Mouse (Mus musculus) small intestine, adult 2 months (tissue): Measurements from ENCODE around the gene Ggcx.

Source experiments
- CTCF ChIP-seq: fragments of 200-500 bp; IDR thresholded peaks from 2 replicates; pipeline ENCODE4 v1.5.1; 2012; ENCODE audit warnings: low read depth, mild to moderate bottlenecking, control low read depth, inconsistent platforms, low read length, moderate library complexity, mixed read lengths; ENCODE audit not compliant: insufficient replicate concordance, insufficient read length; ENCODE audit errors: extremely low read depth
- POLR2A ChIP-seq: fragments of 200-500 bp; IDR thresholded peaks from 2 replicates; pipeline ENCODE4 v1.6.1; 2012; ENCODE audit warnings: low read depth, mild to moderate bottlenecking, control low read depth, inconsistent platforms, low read length, moderate library complexity

DNA sequence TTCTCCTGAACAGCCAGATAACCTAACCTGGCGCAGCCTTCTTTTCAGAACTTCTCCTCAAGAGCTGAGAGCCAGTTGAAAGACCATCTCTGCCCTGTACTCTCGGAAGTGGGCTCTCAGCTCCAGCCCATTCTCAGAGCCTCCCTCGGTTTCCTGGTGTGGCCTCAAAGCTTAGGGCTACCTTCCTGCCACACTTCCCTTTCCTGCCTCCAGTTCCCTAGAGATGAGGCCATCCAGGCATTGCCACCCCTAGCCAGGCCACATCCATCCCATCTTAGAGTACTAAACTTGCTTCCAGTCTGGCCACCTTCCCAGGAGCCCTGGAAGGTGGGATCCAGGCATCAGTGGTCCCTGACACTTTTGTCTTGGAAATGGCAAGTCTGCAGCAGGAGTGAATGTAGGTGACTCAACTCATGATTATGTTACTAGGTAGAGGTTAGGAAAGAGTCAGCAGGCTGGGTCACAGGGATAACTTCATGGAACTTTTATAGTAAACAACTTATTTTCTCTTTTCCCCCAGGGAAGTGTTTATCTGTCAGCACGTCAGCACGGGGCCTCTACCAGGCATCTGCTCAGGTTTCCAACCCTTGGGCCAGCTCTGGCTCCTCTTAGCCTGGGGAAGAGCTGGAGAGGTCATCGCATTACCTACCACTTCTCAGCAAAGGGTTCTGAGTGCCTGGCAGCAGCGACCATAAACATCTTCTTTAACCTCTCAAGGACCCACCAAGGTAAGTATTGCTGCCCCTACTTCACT lies 34.6 kb upstream of the Ggcx start:
- TF ChIP-seq POLR2A, result no peak
- no peak for TF ChIP-seq CTCF
